Mouse (Mus musculus) ES-E14 (cell line): ENCODE measurements around the gene Rgs10. TPM values are rescaled to one million over a fixed set of nuclear protein-coding genes. Genes with fewer than 3 reads are reported as not detected.

Source experiments
- DNase-seq: peaks from one replicate; pipeline ENCODE4 v3.0.0-alpha.2; 2013; ENCODE audit warnings: low read depth, low spot score
- H3K27ac ChIP-seq: 2 replicates; pipeline ENCODE4 v1.5.1; 2012; ENCODE audit warnings: low read depth, mild to moderate bottlenecking, low read length, moderate library complexity, mixed read lengths; ENCODE audit not compliant: poor library complexity, insufficient read depth, severe bottlenecking
- H3K36me3 ChIP-seq: 2 replicates; pipeline ENCODE4 v1.6.1; 2012; ENCODE audit warnings: mild to moderate bottlenecking, low read length, moderate library complexity, mixed read lengths; ENCODE audit not compliant: control insufficient read depth, poor library complexity, insufficient read depth, severe bottlenecking
- H3K4me1 ChIP-seq, 2 experiments: fragments of 150-350 bp in 1 of 2; sonication (generic) in 1 of 2; 2 replicates each; pipeline ENCODE4 v1.6.1; 2012; ENCODE audit warnings: low read length in 2 of 2, mild to moderate bottlenecking in 1 of 2, mixed read lengths in 1 of 2; ENCODE audit not compliant: control insufficient read depth in 2 of 2, insufficient read depth in 2 of 2, poor library complexity in 1 of 2
- H3K4me3 ChIP-seq, 2 experiments: fragments of 150-350 bp in 1 of 2; sonication (generic) in 1 of 2; 2 replicates each; pipeline ENCODE4 v1.5.1; 2012; ENCODE audit warnings: low read length in 2 of 2, low read depth in 1 of 2, mild to moderate bottlenecking in 1 of 2, mixed read lengths in 1 of 2; ENCODE audit not compliant: insufficient read depth in 1 of 2, poor library complexity in 1 of 2, severe bottlenecking in 1 of 2
- H3K9ac ChIP-seq: 2 replicates; pipeline ENCODE4 v1.6.1; 2012; ENCODE audit warnings: low read depth, mild to moderate bottlenecking, low read length, mixed read lengths; ENCODE audit not compliant: poor library complexity, insufficient read depth, severe bottlenecking
- H3K9me3 ChIP-seq: fragments of 150-350 bp; sonication (generic); 2 replicates; pipeline ENCODE4 v1.6.1; 2012; ENCODE audit warnings: low read depth, mild to moderate bottlenecking, low read length; ENCODE audit not compliant: control insufficient read depth, insufficient read depth
- CHD2 ChIP-seq: IDR thresholded peaks from 2 replicates; pipeline ENCODE4 v1.6.1; 2014; ENCODE audit warnings: mild to moderate bottlenecking, low read depth, low read length, inconsistent platforms
- HCFC1 ChIP-seq: IDR thresholded peaks from 2 replicates; pipeline ENCODE4 v1.6.1; 2012; ENCODE audit warnings: low read length, inconsistent platforms, borderline replicate concordance; ENCODE audit not compliant: insufficient read depth
- MAFK ChIP-seq: IDR thresholded peaks from 2 replicates; pipeline ENCODE4 v1.6.1; 2014; ENCODE audit warnings: mild to moderate bottlenecking, low read depth, low read length, inconsistent platforms; ENCODE audit not compliant: insufficient read depth
- ZC3H11A ChIP-seq: IDR thresholded peaks from 2 replicates; pipeline ENCODE4 v1.6.1; 2012; ENCODE audit warnings: low read depth, mild to moderate bottlenecking, inconsistent platforms, low read length, borderline replicate concordance
- ZNF384 ChIP-seq: IDR thresholded peaks from 2 replicates; pipeline ENCODE4 v1.6.1; 2012; ENCODE audit warnings: low read depth, low read length, inconsistent platforms
- in situ Hi-C, 2 experiments: fragments of 600-800 bp; cut with MboI; formaldehyde crosslinking; loops; one replicate each; pipeline ENCODE4 v1.15.1; 2025; ENCODE audit warnings: low sequenced_read_pairs in 2 of 2, inconsistent platforms in 1 of 2; ENCODE audit not compliant: unreplicated experiment in 2 of 2
- total RNA-seq: library from RNA; depleted of rRNA; stranded (reverse); fragments of 300-350 nt; gene quantifications from 2 replicates; pipeline ENCODE4 v1.2.3, GENCODE M21; 2012

The Rgs10 gene
- total RNA-seq, 1 experiment, result 6.2 TPM

DNA sequence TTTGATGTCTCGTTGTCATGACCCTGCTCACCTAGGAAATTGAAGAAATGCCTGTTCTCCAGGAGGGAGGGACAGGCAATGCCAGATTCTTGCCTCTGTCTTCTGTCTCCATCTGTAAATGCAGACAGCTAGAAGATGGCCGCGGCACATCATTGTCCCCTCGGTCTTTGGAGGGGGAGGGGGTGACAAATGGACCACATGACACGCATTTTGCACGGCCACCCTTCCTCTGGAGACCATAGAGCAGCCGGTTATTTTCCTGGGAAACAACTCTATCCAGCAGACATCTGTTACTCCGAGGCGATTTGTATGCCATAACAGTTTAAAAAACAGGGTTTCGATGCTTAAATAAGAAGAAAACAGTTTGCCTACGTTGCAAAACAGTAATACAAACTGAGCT, 51.9 kb downstream of the Rgs10 start:
- Histone ChIP-seq H3K9ac (no peak overlapping the region), H3K27ac (no peak overlapping the region), H3K9me3 (no peaks in the 10 kb centered on the region), H3K4me1 (peaks cover 0 to 2% of the 10 kb centered on the region in 2 experiments; a peak in 1 of 4 replicates), H3K36me3 (no peaks in the 10 kb centered on the region), H3K4me3 (no peak overlapping the region)
- TF ChIP-seq HCFC1, result no peak
- in situ Hi-C loops, result no loop called here
- no peak for DNase-seq

- in situ Hi-C loops, result no loop called here
- no peak overlapping the region for H3K9ac ChIP-seq
- no peak overlapping the region for H3K4me3 ChIP-seq
- peaks cover 0 to 2% of the 10 kb centered on the region in 2 experiments; a peak in 1 of 4 replicates for H3K4me1 ChIP-seq
- no peak overlapping the region for H3K27ac ChIP-seq
- H3K9me3 ChIP-seq, result no peaks in the 10 kb centered on the region
- TF ChIP-seq ZNF384 (no peak), HCFC1 (no peak), ZC3H11A (no peak), MAFK (no peak), CHD2 (no peak)
- no peaks in the 10 kb centered on the region for H3K36me3 ChIP-seq
- DNase-seq, result no peak
Observed at GRCm38 (mm10) chr7:128365096-128365715, 53.4 kb downstream of the Rgs10 start.

DNA sequence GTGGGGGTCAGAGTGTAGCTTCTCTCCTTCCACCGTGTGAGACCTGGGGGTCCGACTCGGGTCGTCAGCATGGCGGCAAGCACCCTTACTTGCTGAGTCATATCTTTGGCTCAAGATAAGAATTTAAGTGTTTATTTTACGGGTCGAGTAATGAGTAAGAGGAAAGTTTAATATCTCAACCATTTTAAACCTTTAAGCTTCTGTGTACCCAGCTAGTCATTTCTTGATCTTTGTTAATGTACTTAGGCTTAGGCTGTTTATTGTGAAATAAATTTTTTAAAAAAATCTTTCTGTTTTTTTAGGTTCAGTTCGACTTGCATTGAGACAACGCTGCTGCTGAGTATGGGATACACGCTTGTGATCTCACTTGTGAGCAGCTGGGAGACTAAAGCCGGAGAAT, 54.0 kb downstream of the Rgs10 start:
- H3K9me3 ChIP-seq, result no peaks in the 10 kb centered on the region
- DNase-seq, result no peak
- peaks cover 0 to 2% of the 10 kb centered on the region in 2 experiments; a peak in 1 of 4 replicates for H3K4me1 ChIP-seq
- H3K36me3 ChIP-seq, result no peaks in the 10 kb centered on the region
- no peak overlapping the region for H3K9ac ChIP-seq
- TF ChIP-seq ZC3H11A, result no peak
- no peak for TF ChIP-seq ZNF384
- no peak for TF ChIP-seq CHD2
- TF ChIP-seq MAFK, result no peak
- TF ChIP-seq HCFC1, result no peak
- in situ Hi-C loops, result no loop called here
- no peak overlapping the region for H3K27ac ChIP-seq
- H3K4me3 ChIP-seq, result no peak overlapping the region

GRCm38 (mm10) chr7:128363806-128364205, 54.8 kb downstream of the Rgs10 start:
- TF ChIP-seq MAFK, result no peak
- H3K27ac ChIP-seq, result no peak overlapping the region
- H3K4me3 ChIP-seq, result no peak overlapping the region
- no peaks in the 10 kb centered on the region for H3K36me3 ChIP-seq
- no peaks in the 10 kb centered on the region for H3K9me3 ChIP-seq
- no peak overlapping the region for H3K9ac ChIP-seq
- peaks cover 0 to 2% of the 10 kb centered on the region in 2 experiments; a peak in 1 of 4 replicates for H3K4me1 ChIP-seq
- in situ Hi-C loops, result no loop called here
- DNase-seq, result no peak

DNA sequence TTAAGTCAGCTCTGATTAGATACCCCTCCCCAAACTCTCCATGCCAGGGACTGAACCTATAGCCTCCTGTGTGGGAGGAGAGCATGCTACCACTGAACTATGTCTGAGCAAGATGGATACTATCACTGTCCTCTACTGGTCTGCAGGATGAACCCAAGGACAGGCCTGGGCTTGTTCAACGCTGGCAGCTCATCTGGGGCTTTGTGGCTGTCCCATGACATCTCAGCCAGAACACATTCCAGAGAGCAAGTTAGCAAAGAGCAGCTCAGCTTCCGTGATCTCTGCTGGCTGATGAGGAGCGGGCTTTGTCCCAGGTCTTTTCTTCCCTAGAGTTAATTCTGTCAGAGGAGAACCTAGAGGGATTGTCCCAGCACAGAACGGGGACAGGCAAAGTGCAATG, 55.6 kb downstream of the Rgs10 start:
- TF ChIP-seq HCFC1 (no peak), ZNF384 (no peak), MAFK (no peak), ZC3H11A (no peak), CHD2 (no peak)
- in situ Hi-C loops, result no loop called here
- Histone ChIP-seq H3K36me3 (no peaks in the 10 kb centered on the region), H3K9me3 (no peaks in the 10 kb centered on the region), H3K9ac (no peak overlapping the region), H3K4me3 (no peak overlapping the region), H3K27ac (no peak overlapping the region), H3K4me1 (peaks cover 0 to 2% of the 10 kb centered on the region in 2 experiments; a peak in 2 of 4 replicates)
- no peak for DNase-seq
